Mouse (Mus musculus): Measurements from ENCODE around the gene Jade3. TPM values are rescaled to one million over a fixed set of nuclear protein-coding genes. Genes with fewer than 3 reads are reported as not detected.

The Jade3 gene
- polyA plus RNA-seq, 1 experiment from 2014 or later = 6.2 TPM

DNA sequence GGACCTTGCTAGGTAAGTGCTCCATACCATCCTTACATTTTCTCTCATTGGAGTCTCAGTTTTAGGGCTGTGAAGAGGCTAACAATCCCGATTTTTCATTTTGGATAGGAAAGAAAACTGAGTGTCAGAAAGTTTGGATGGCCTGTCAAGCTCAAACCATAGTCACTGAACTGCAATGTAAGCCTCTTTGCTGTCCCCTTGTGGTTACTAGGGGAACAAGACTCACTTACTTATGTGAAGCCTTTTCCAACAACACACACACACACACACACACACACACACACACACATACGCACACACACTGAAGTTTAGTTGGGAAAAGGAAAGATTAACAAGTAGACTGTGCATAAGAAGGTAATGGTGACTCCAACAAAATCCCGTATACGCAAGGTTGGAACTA lies 21.4 kb upstream of the Jade3 start:
- 82% methylated on average over 4 of the region's 4 CpGs for WGBS
- H3K9me3 ChIP-seq (ENCODE audit: low read length) = no peaks in the 10 kb centered on the region
- H3K4me1 ChIP-seq (ENCODE audit: insufficient read depth, low read depth, low read length) = no peaks in the 10 kb centered on the region
- no peak overlapping the region for H3K9ac ChIP-seq (replicated peaks; ENCODE audit: low read depth)
- H3K4me3 ChIP-seq (ENCODE audit: low read depth, low read length) = no peak overlapping the region
- TF ChIP-seq CTCF (IDR thresholded peaks at IDR 0.05) (peak; percentile 66), EP300 (IDR thresholded peaks at IDR 0.05) (no peak)
- H3K36me3 ChIP-seq (ENCODE audit: insufficient read depth, low read length) = no peaks in the 10 kb centered on the region
- no peak overlapping the region for H3K4me2 ChIP-seq (replicated peaks; ENCODE audit: low read depth, low read length)
- no peak overlapping the region for H3K27ac ChIP-seq (ENCODE audit: low read length)
- peak; percentile 22 for DNase-seq (ENCODE audit: low spot score)
- no peak for ATAC-seq
- no peaks in the 10 kb centered on the region for H3K27me3 ChIP-seq (replicated peaks; ENCODE audit: insufficient read depth, low read length)

DNA sequence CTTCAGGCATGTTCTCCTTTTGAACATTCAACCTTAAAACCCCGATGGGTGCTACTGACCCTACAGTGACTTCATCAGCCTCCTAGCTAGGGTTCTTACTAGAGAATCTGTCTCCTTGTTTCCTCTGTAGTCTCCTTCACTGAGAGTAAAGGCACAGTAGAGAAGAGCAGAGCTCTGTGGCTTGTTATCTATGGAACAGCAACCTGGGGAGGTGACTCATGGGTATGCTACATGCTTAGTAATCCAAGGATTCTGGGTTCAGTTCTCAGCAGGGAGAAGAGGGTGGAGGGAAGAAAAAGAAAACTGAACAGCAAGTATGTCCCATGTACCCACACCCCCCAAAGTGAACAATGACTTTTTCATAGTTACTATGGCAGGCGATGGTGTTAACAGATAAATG lies 18.6 kb upstream of the Jade3 start:
- TF ChIP-seq EP300 (IDR thresholded peaks at IDR 0.05) = no peak
- no peak for TF ChIP-seq CTCF (IDR thresholded peaks at IDR 0.05)
- H3K27ac ChIP-seq (ENCODE audit: low read length) = no peak overlapping the region
- H3K4me3 ChIP-seq (ENCODE audit: low read depth, low read length) = no peak overlapping the region
- H3K4me1 ChIP-seq (ENCODE audit: insufficient read depth, low read depth, low read length) = no peaks in the 10 kb centered on the region
- DNase-seq (ENCODE audit: low spot score) (no peak), ATAC-seq (no peak)
- no peaks in the 10 kb centered on the region for H3K36me3 ChIP-seq (ENCODE audit: insufficient read depth, low read length)
- no peaks in the 10 kb centered on the region for H3K9me3 ChIP-seq (ENCODE audit: low read length)
- WGBS = 88% methylated on average over 2 of the region's 2 CpGs
- H3K4me2 ChIP-seq (replicated peaks; ENCODE audit: low read depth, low read length) = no peak overlapping the region
- no peaks in the 10 kb centered on the region for H3K27me3 ChIP-seq (replicated peaks; ENCODE audit: insufficient read depth, low read length)
- no peak overlapping the region for H3K9ac ChIP-seq (replicated peaks; ENCODE audit: low read depth)

DNA sequence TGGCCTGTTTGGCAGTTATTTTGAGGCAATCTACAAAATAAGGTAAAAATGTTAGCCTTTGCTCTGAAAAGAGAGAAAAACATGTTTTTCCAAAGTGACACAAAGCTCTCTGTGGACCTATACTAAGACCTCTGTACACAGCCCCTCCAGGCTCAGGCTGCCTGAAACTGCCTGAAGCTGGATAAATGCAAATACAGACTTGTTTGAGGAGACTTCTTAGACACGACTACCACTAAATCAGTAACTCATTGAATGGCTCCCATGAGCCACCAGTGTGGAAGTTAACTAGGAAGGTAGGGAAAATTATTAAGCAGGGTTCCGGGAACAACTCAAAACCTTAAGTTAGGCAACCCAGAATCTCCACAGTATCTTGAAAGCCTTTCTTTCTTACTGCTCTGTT lies 17.8 kb upstream of the Jade3 start:
- ATAC-seq (0 out of 2 replicates have a peak, but pooled peaks have one; percentile 37), DNase-seq (ENCODE audit: low spot score) (peak; percentile 5)
- Histone ChIP-seq H3K9ac (replicated peaks; ENCODE audit: low read depth) (no peak overlapping the region), H3K9me3 (ENCODE audit: low read length) (no peaks in the 10 kb centered on the region), H3K27ac (ENCODE audit: low read length) (no peak overlapping the region), H3K36me3 (ENCODE audit: insufficient read depth, low read length) (no peaks in the 10 kb centered on the region), H3K4me3 (ENCODE audit: low read depth, low read length) (no peak overlapping the region), H3K4me1 (ENCODE audit: insufficient read depth, low read depth, low read length) (no peaks in the 10 kb centered on the region), H3K27me3 (replicated peaks; ENCODE audit: insufficient read depth, low read length) (no peaks in the 10 kb centered on the region), H3K4me2 (replicated peaks; ENCODE audit: low read depth, low read length) (no peak overlapping the region)
- 49% methylated on average over 2 of the region's 2 CpGs for WGBS
- TF ChIP-seq CTCF (IDR thresholded peaks at IDR 0.05) (no peak), EP300 (IDR thresholded peaks at IDR 0.05) (no peak)

DNA sequence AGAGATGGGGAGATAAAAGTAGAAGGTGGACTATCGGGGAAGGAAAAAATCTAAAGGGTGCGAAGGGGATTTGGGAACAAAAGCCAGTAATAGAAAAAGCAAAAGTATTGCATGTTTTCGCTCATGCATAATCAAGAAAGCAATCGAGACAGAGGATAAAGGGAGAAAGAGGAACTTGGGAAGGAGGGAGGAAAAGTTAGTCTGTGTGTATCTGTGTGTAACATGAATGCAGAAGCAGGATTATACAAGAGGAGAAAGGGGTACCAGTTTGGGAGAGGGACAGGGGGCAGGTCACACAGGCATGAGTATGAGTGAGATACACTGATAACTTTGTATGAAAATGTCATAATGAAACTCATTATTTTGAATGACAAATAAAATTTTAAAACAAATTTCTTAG lies 14.1 kb upstream of the Jade3 start:
- H3K27me3 ChIP-seq (replicated peaks; ENCODE audit: insufficient read depth, low read length) = no peaks in the 10 kb centered on the region
- H3K4me2 ChIP-seq (replicated peaks; ENCODE audit: low read depth, low read length) = no peak overlapping the region
- no peak overlapping the region for H3K4me3 ChIP-seq (ENCODE audit: low read depth, low read length)
- no peaks in the 10 kb centered on the region for H3K4me1 ChIP-seq (ENCODE audit: insufficient read depth, low read depth, low read length)
- no peak overlapping the region for H3K27ac ChIP-seq (ENCODE audit: low read length)
- ATAC-seq (no peak), DNase-seq (ENCODE audit: low spot score) (no peak)
- H3K9ac ChIP-seq (replicated peaks; ENCODE audit: low read depth) = no peak overlapping the region
- H3K9me3 ChIP-seq (ENCODE audit: low read length) = no peaks in the 10 kb centered on the region
- no peaks in the 10 kb centered on the region for H3K36me3 ChIP-seq (ENCODE audit: insufficient read depth, low read length)
- TF ChIP-seq EP300 (IDR thresholded peaks at IDR 0.05) (no peak), CTCF (IDR thresholded peaks at IDR 0.05) (no peak)
- WGBS = 89% methylated on average over 4 of the region's 4 CpGs

DNA sequence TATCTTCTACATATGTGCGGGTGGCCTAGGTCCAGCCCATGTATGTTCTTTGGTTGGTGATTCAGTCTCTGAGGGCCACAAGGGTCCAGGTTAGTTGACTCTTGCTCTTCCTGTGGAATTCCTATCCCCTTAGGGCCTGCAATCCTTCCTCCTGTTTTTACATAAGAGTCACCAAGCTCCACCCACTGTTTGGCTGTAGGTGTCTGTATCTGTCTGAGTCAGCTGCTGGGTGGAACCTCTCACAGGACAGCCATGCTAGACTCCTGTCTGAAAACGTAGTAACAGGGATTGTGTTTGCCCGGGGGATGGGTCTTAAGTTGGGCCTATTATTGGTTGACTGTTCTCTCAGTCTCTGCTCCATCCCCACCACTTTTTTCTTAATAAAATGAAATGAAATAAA lies 13.3 kb upstream of the Jade3 start:
- DNase-seq (ENCODE audit: low spot score) (no peak), ATAC-seq (no peak)
- no peaks in the 10 kb centered on the region for H3K27me3 ChIP-seq (replicated peaks; ENCODE audit: insufficient read depth, low read length)
- no peak for TF ChIP-seq CTCF (IDR thresholded peaks at IDR 0.05)
- TF ChIP-seq EP300 (IDR thresholded peaks at IDR 0.05) = no peak
- H3K4me1 ChIP-seq (ENCODE audit: insufficient read depth, low read depth, low read length) = no peaks in the 10 kb centered on the region
- WGBS = 75% methylated on average over 3 of the region's 3 CpGs
- H3K9ac ChIP-seq (replicated peaks; ENCODE audit: low read depth) = no peak overlapping the region
- no peaks in the 10 kb centered on the region for H3K9me3 ChIP-seq (ENCODE audit: low read length)
- no peak overlapping the region for H3K4me3 ChIP-seq (ENCODE audit: low read depth, low read length)
- no peak overlapping the region for H3K4me2 ChIP-seq (replicated peaks; ENCODE audit: low read depth, low read length)
- no peaks in the 10 kb centered on the region for H3K36me3 ChIP-seq (ENCODE audit: insufficient read depth, low read length)
- no peak overlapping the region for H3K27ac ChIP-seq (ENCODE audit: low read length)

DNA sequence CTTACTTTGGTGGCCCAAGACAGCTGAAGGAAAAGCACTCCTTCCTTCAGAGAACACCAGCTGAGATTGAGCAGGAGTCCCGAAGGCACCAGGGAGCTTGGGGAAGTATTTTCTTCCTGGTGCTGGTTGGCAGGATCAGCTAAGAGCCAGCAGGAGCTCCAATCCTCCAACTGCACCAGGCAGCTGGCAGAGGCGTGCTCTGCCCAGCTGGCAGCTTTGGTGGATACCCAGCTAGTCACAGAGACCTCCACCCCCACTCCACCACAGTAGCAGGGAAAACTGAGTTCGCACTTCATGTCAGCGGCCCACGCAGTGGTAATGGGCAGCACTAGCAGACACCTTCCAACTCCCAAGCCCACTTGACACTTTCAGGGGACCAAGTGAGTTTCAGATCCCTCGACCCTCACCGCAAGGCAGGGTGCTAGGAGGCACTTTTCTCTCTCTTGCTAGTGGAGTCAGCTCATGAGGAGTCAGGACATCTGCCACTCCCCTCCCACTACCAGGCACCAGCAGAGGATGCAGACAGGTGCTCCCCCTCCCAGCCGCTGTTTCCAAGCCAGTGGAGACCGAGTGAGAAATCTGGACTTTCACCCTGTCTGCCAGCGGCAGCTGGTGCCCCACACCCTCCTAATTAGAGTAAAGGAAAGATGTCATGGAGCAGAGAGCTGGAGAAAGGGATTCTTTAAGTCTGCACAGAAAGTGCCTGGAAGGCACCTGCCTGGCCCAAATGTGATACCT lies 10.4 kb upstream of the Jade3 start:
- Histone ChIP-seq H3K9ac (replicated peaks; ENCODE audit: low read depth) (no peak overlapping the region), H3K4me3 (ENCODE audit: low read depth, low read length) (no peak overlapping the region), H3K27me3 (replicated peaks; ENCODE audit: insufficient read depth, low read length) (no peaks in the 10 kb centered on the region), H3K27ac (ENCODE audit: low read length) (no peak overlapping the region), H3K4me2 (replicated peaks; ENCODE audit: low read depth, low read length) (no peak overlapping the region), H3K4me1 (ENCODE audit: insufficient read depth, low read depth, low read length) (no peaks in the 10 kb centered on the region), H3K9me3 (ENCODE audit: low read length) (no peaks in the 10 kb centered on the region), H3K36me3 (ENCODE audit: insufficient read depth, low read length) (no peaks in the 10 kb centered on the region)
- no peak for TF ChIP-seq CTCF (IDR thresholded peaks at IDR 0.05)
- TF ChIP-seq EP300 (IDR thresholded peaks at IDR 0.05) = no peak
- DNase-seq (ENCODE audit: low spot score) (no peak), ATAC-seq (no peak)
- 57% methylated on average over 10 of the region's 10 CpGs for WGBS

Data from lung, postnatal 0 days (tissue).